Mouse (Mus musculus): ENCODE data around the gene Dach1.

Dach1 gene

DNA sequence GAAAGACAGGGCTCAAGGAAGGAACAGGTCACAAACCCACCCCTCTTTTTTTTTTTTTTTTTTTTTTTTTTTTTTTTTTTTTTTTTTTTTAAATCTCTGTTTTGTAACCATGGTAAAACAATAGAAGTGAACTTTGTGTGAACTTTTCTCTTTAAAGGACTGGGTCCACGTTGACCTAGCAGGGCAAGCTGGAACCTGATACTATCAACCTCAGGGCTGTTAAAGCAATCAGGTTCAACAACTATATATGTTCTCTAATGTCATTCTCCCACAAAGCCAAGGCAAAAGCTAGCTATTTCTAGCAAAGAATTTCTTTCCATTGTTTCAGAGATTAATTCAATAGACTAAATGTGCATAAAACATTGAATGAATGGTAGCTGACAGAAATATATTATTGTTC, 134.3 kb downstream of the Dach1 start:
- in situ Hi-C loops (cut with MboI): no loop called here

- in situ Hi-C loops (cut with MboI): no loop called here
These were observed 146.0 kb downstream of the Dach1 start for GRCm38 (mm10) chr14:98023540-98023939.

DNA sequence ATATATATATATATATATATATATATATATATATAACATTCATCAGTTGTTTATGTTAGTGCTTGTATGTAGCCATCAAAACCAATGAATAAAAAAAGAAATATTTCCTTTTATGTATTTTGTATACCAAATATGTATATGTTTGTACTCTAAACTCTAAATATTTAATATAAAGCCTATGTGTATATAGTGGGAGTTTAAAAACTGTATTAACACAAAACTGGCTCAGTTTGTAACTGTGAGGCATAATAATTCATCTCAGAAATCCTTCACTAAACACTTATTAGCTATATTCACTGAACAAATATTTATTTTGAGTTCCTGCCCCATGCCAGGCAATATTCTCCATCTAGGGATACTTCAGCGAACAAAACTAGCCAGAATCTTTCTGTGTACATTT, 155.5 kb downstream of the Dach1 start:
- in situ Hi-C loops (cut with MboI): no loop called here

DNA sequence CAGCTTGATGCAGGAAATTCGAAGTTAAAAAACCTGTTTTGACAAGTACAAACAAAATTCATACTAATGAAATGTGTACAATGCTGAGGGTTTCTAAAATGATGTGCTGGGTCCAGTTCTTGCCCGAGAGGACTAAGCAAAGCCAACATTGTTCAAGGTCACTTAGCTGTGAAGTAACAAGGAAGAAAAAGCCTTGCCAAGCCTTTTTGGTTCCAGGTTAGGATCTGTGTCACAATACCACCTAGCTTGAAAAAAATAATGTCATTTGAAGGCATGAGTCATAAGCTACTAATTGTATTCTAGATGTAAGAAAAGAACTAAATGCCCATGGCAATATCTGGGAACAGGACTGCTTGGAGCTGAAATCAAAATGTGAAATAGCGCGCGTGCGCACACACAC, 161.1 kb downstream of the Dach1 start:
- in situ Hi-C loops (cut with MboI): no loop called here

- in situ Hi-C loops (cut with MboI): no loop called here
These were observed 167.4 kb downstream of the Dach1 start for GRCm38 (mm10) chr14:98002021-98002680.

DNA sequence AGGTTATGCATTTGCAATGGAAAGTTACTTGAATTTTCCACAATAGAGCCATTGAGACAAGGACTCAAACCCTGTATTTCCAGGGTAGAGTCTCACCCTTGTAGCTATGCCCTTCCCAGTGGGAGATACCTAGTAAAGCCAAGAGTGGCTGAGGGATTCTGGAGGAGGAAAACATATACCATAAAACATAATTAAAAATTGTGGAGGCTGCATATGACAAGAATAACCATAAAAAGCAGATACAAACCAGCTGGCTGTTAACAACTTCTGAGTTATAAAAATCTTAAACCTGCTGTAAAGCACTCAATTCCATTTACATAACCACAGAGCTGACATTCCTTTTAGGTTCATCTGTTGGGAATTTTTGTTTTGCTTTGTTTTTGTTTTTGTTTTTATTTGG, 171.0 kb downstream of the Dach1 start:
- in situ Hi-C loops (cut with MboI): no loop called here

GRCm38 (mm10) chr14:97983251-97983650, 186.3 kb downstream of the Dach1 start:
- in situ Hi-C loops (cut with MboI): no loop called here

DNA sequence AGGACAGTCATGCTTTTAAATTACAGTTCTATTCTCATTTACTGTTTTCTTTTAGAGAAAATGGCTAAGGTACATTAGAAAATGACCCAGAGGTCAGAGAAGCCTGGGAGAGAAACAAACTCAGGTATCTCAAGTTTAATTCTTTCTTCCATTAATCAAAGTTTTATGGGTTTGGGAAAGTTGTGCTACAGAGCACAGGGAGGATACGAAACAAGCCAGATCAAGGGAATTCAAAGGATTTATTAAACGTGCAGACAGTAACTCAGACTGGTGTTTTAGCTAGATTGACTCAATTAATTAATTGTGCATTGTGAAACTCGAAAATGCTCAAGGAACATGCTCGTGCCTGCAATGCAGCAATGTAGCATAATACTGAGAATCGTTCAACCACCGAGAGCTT, 186.9 kb downstream of the Dach1 start:
- in situ Hi-C loops (cut with MboI): no loop called here

DNA sequence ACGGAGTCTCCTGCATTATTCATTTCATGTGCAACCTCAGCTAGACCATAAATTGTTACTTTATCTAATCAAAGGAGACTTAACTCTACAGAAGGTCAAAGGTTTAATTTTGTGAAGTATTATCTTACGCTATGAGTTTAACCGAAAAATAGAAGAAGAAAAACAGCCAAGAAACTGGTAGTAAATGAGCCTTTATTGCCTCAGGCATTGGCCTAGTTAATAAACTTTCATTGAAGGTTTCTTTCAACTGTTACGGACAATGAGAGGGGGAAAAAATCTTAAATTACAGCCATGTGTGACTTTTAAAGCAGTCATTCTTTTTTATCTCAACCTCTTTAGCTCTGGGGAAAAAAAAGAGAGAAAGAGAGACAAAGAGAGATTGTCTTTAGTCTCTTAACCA, 188.7 kb downstream of the Dach1 start:
- in situ Hi-C loops (cut with MboI): no loop called here

DNA sequence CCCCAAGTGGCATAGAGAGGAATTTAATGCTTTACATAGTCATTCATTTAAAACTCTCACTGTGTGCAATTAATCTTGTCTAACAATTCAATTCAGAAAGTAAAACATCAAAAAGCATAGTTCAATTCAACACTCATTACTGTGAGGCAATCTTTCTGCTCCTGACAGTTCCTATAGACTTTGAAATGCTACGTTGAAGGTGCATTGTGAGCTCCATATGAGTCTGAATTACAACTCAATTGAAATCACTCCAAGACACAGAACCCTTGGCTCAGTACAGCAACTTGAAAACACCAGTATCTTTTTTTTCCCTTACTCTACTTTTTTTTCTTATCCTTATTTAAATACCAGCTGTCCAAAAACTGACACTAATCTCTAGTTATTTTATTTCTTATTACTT, 193.5 kb downstream of the Dach1 start:
- in situ Hi-C loops (cut with MboI): no loop called here

DNA sequence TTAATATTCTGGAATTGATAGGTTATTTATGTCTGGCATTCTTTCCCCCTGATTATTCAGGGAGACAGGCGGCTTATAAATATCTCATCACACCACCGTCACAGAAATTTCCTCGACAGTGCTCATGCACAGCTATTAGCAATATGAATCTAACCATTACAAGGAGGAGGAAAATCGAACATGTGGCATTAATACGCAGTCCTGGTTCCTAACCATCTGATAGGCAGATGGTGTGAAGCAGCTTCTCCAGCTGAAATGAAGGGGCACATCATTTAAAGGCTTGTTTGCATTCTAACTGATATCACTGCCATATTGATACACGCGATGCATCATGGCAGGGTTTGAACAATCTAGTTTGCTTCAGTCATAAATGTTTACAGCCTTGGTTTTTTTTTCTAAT, 194.1 kb downstream of the Dach1 start:
- in situ Hi-C loops (cut with MboI): no loop called here

GRCm38 (mm10) chr14:97964543-97965069, 205.0 kb downstream of the Dach1 start:
- in situ Hi-C loops (cut with MboI): no loop called here

GRCm38 (mm10) chr14:97963624-97964023, 205.9 kb downstream of the Dach1 start:
- in situ Hi-C loops (cut with MboI): no loop called here

DNA sequence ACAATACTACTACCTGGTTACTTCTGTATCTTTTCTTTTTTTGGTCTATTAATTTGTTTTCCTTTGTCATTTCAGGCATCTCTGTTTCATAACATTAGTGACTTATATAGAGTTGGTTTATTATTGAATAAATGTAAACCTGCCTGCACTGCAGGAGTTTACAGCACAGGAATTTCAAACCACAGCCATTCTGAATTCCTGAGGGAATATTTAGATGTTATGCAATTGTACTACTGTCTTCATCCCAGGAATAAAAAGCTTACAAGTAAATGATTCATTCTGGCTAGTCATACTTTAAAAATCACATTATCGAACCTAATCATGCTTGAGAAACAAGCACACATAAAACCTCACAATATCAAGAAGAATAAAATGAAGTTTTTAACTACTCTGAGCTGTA, 213.2 kb downstream of the Dach1 start:
- in situ Hi-C loops (cut with MboI): no loop called here

GRCm38 (mm10) chr14:97945471-97945870, 224.1 kb downstream of the Dach1 start:
- in situ Hi-C loops (cut with MboI): no loop called here

GRCm38 (mm10) chr14:97944643-97945268, 224.8 kb downstream of the Dach1 start:
- in situ Hi-C loops (cut with MboI): no loop called here

GRCm38 (mm10) chr14:97942361-97942760, 227.2 kb downstream of the Dach1 start:
- in situ Hi-C loops (cut with MboI): no loop called here

DNA sequence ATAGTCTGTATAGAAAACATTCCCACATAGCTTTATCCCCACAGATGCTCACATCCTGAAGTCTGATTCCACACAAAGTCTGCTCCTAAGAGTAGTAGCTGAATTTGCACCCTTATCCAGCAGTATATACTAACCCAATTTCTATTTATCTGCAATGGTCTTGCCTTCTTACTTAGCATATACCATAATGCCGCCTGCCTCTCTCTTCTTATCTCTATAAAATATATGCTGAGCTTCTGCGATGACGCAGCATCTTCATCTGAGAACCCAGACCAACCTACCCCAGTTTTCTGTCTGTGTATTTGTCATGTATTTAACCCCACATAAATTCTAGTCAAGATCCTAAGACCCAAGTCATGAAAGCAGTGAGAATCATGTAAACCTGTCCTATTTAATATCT, 272.9 kb downstream of the Dach1 start:
- in situ Hi-C loops (cut with MboI): no loop called here

DNA sequence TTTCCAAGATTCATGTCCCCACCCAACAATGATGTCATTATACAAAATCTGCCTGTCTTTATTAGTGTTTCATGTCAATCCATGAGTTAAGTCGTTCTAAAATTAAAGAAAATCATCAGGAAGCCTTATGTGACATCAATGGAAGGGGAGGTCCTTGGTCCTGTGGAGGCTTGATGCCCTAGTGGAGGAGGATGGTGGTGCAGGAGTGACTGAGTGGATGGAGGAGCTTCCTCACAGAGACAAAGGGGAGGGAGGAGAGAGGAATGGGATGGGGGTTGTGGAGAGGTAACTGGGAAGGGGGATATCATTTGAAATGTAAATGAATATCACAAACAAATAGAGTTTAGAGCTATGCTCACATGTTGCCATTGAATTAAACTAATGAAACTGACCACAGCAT, 287.6 kb downstream of the Dach1 start:
- in situ Hi-C loops (cut with MboI): no loop called here

DNA sequence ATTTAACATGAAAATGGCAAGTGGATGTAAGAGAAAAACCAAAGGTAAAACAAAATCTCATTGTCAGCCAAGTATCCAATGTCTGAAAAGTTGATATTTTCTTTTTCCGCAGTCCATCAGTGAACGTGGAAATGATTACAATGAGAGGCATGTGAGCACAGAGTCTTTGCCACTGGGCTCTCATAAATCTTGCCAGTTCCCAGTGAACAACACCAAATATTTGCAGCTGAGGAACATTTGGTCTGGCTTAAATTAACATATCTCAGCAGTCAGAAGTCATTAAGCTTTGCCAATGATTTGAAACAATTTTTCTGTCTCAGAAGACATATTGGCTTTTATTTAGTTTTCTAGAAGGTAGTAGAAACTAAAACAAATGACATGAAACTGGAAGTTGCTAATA, 298.6 kb downstream of the Dach1 start:
- in situ Hi-C loops (cut with MboI): no loop called here

DNA sequence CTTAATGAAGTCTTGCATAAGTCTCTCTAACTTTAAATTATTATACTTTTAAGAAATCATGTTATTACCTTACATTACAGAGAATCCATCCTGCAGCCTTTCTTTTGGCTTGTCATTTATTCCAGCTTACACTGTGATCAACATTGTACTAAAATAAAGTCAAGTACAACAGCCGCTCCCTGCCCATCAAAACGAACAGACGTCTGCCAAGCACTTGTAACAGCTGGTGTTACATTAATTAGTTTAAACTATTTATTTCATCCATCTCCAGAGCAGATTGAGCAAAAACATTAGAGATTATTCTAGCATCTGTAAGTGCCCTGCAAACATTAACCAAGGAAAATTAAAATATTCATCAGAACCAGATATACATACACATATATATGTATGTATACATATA, 311.2 kb downstream of the Dach1 start:
- in situ Hi-C loops (cut with MboI): no loop called here

DNA sequence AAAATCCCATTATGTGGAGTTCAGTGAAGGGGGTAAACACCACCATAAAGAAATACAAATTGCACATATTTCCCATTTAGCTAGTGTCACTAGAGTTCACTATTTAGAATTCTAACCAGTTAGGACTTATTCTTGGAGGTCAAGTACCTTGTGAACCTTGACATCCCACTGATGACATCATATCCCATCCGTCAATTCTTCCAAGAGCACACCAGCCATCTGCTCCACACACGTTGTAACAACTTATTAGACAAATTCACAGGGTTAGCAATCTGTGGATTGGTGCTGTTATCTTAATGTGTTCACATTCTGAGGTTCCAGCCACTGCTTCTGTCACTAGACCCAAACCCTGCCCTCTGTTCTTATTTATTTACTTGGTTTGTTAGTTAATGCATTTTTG, 312.3 kb downstream of the Dach1 start:
- in situ Hi-C loops (cut with MboI): no loop called here

GRCm38 (mm10) chr14:97855345-97855744, 314.2 kb downstream of the Dach1 start:
- in situ Hi-C loops (cut with MboI): no loop called here

DNA sequence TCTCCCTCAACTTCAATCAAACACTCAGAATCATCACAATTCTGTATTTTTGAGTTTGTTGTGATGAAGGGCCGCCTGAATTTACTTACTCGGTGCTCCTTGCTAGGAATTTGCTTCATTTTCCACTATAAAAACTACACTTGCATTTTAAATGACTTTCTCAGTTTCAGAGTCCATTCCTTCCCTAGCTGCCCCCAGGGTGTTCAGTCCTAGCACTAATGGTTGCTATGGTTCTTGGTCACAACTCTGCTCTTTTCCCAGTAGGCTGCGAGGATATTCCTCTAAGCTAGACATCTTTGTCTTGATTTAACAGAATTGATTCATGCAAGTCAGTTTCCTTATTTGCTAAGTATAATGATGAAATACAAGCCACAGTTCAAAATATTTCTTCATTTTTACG, 319.1 kb downstream of the Dach1 start:
- in situ Hi-C loops (cut with MboI): no loop called here

All from mature B cell (primary cell).